Mouse (Mus musculus) left cerebral cortex, postnatal 25 days (tissue): ENCODE measurements around the gene Gzmm. TPM values are rescaled to one million over a fixed set of nuclear protein-coding genes. Genes with fewer than 3 reads are reported as not detected.

Experiments
- DNase-seq, 2 experiments: peaks; one replicate each; pipeline ENCODE4 v3.0.0; 2022; ENCODE audit warnings: low spot score in 2 of 2, mixed read lengths in 1 of 2
- intact Hi-C: fragments of 180-260 bp; cut with DNase I; formaldehyde crosslinking; loops from one replicate; pipeline ENCODE4 v1.15.1; 2025
- total RNA-seq, 2 experiments: library from RNA; stranded (reverse); gene quantifications; 2 replicates each; pipeline ENCODE4 v1.2.3; 2021

Gene Gzmm
- total RNA-seq, 2 experiments from 2014 or later, result 1.5 to 2.4 TPM

GRCm38 (mm10) chr10:79675346-79676035 lies 13.3 kb upstream of the Gzmm start:
- intact Hi-C loops, result no loop called here
- no peak for DNase-seq

- no peak for DNase-seq
- intact Hi-C loops, result loop anchor here (1.0 to 10.0 kb wide), 2 partner anchors 12 to 1874 kb away; partner anchors contain the start of genes Aes and Tpgs1
Measured at GRCm38 (mm10) chr10:79680606-79681495, 8.0 kb upstream of the Gzmm start.

- intact Hi-C loops, result loop anchor here (1.0 to 10.0 kb wide), 2 partner anchors 12 to 1873 kb away; partner anchors contain the start of genes Aes and Tpgs1
- DNase-seq, result peak; percentile 100
Measured at GRCm38 (mm10) chr10:79681591-79682245, 7.1 kb upstream of the Gzmm start, which contains the start of gene Cdc34. Gene Cdc34 (plus strand): TSS chr10:79682195.

GRCm38 (mm10) chr10:79682551-79682915 lies 6.3 kb upstream of the Gzmm start:
- DNase-seq, result no peak
- intact Hi-C loops, result loop anchor here (10.0 kb wide), 1 partner anchor 1872 kb away; the partner anchor contains the start of gene Aes

GRCm38 (mm10) chr10:79682916-79683582 lies 5.8 kb upstream of the Gzmm start:
- DNase-seq, result peak; percentile 54 to 57
- intact Hi-C loops, result loop anchor here (10.0 kb wide), 1 partner anchor 1872 kb away; the partner anchor contains the start of gene Aes

- DNase-seq, result no peak
- intact Hi-C loops, result loop anchor here (10.0 kb wide), 1 partner anchor 1871 kb away; the partner anchor contains the start of gene Aes
Measured at GRCm38 (mm10) chr10:79683726-79684640, 4.8 kb upstream of the Gzmm start.

GRCm38 (mm10) chr10:79684770-79685600 lies 3.8 kb upstream of the Gzmm start:
- DNase-seq, result no peak
- intact Hi-C loops, result loop anchor here (10.0 kb wide), 1 partner anchor 1870 kb away; the partner anchor contains the start of gene Aes

GRCm38 (mm10) chr10:79686219-79686618 lies 2.6 kb upstream of the Gzmm start:
- intact Hi-C loops, result loop anchor here (10.0 kb wide), 1 partner anchor 1869 kb away; the partner anchor contains the start of gene Aes
- DNase-seq, result no peak

GRCm38 (mm10) chr10:79686691-79687090 lies 2.1 kb upstream of the Gzmm start:
- intact Hi-C loops, result loop anchor here (10.0 kb wide), 1 partner anchor 1868 kb away; the partner anchor contains the start of gene Aes
- no peak for DNase-seq

- intact Hi-C loops, result loop anchor here (10.0 kb wide), 1 partner anchor 1867 kb away; the partner anchor contains the start of gene Aes
- no peak for DNase-seq
Measured at GRCm38 (mm10) chr10:79687513-79687912, 1.3 kb upstream of the Gzmm start.

GRCm38 (mm10) chr10:79689178-79689577 lies 358 bp downstream of the Gzmm start:
- no peak for DNase-seq
- intact Hi-C loops, result loop anchor here (10.0 kb wide), 1 partner anchor 1866 kb away; the partner anchor contains the start of gene Aes

GRCm38 (mm10) chr10:79691986-79692548 lies 3.2 kb downstream of the Gzmm start:
- DNase-seq, result no peak
- intact Hi-C loops, result no loop called here

GRCm38 (mm10) chr10:79693580-79694378 lies 5.0 kb downstream of the Gzmm start:
- intact Hi-C loops, result no loop called here
- DNase-seq, result no peak

- DNase-seq, result no peak
- intact Hi-C loops, result no loop called here
Measured at GRCm38 (mm10) chr10:79694379-79694655, 5.5 kb downstream of the Gzmm start.

- DNase-seq, result peak in 1 of 2 experiments; percentile 68
- intact Hi-C loops, result loop anchor here (1.0 to 5.0 kb wide), 2 partner anchors 31 to 92 kb away; no protein-coding TSS in a partner anchor
Measured at GRCm38 (mm10) chr10:79695231-79696128, 6.7 kb downstream of the Gzmm start.
